ENCODE assay signal across 24 mouse cellular contexts in genomic region chr11:51552091-51552490, GRCm38 (mm10). TPM values are rescaled to one million over a fixed set of nuclear protein-coding genes. Genes with fewer than 3 reads are reported as not detected.
DNase-seq lines count a peak whose midpoint lies in the region; ATAC-seq and TF ChIP-seq lines count a peak whose summit lies in the region.
"Had no signal": no experiment of that assay in that cellular context is flagged by ENCODE, and none has a peak within 500 bp of the region (broad histone marks: within the 10 kb centered on the region; RNA-seq: fewer than 3 reads in every experiment).

No protein-coding gene starts in this region.

- no peak overlapping the region for H3K9ac ChIP-seq in hindbrain, postnatal 0 days (replicated peaks; ENCODE audit: low read length)
- H3K9ac ChIP-seq in hindbrain, embryonic 16.5 days (ENCODE audit: low read depth, low read length), result no peak overlapping the region
- H3K9ac ChIP-seq in intestine, embryonic 15.5 days, result no peak overlapping the region
- H3K9ac ChIP-seq: embryonic facial prominence, embryonic 13.5 days; forebrain, embryonic 12.5 days; forebrain, embryonic 15.5 days had no signal

- H3K4me2 ChIP-seq in hindbrain, postnatal 0 days (ENCODE audit: low read depth, low read length), result no peak overlapping the region
- H3K4me2 ChIP-seq in hindbrain, embryonic 16.5 days (ENCODE audit: low read length), result no peak overlapping the region
- no peak overlapping the region for H3K4me2 ChIP-seq in intestine, embryonic 15.5 days (replicated peaks)
- H3K4me2 ChIP-seq: embryonic facial prominence, embryonic 13.5 days; forebrain, embryonic 12.5 days; forebrain, embryonic 15.5 days; heart, embryonic 11.5 days had no signal

- no peaks in the 10 kb centered on the region; the same call in 1 of the 2 replicates for H3K4me1 ChIP-seq in hindbrain, postnatal 0 days (ENCODE audit: insufficient read depth, low read length)
- no peaks in the 10 kb centered on the region; the same call in 1 of the 2 replicates for H3K4me1 ChIP-seq in hindbrain, embryonic 16.5 days (ENCODE audit: control insufficient read depth, insufficient read depth, low read depth, low read length)
- H3K4me1 ChIP-seq in intestine, embryonic 15.5 days (replicated peaks), result peaks cover 8% of the 10 kb centered on the region
- H3K4me1 ChIP-seq: forebrain, embryonic 12.5 days had no signal

- no peaks in the 10 kb centered on the region for H3K9me3 ChIP-seq in hindbrain, postnatal 0 days (ENCODE audit: low read length)
- H3K9me3 ChIP-seq in hindbrain, embryonic 16.5 days (ENCODE audit: control insufficient read depth, low read length), result no peaks in the 10 kb centered on the region
- no peaks in the 10 kb centered on the region for H3K9me3 ChIP-seq in intestine, embryonic 15.5 days
- H3K9me3 ChIP-seq: embryonic facial prominence, embryonic 10.5 days; embryonic facial prominence, embryonic 13.5 days; forebrain, embryonic 12.5 days; forebrain, embryonic 15.5 days; G1E had no signal

- 15% methylated on average over 3 of the region's 3 CpGs for WGBS in hindbrain, postnatal 0 days
- WGBS in hindbrain, embryonic 16.5 days, result 40% methylated on average over 3 of the region's 3 CpGs
- WGBS in intestine, embryonic 15.5 days, result 59% methylated on average over 3 of the region's 3 CpGs

- no peaks in the 10 kb centered on the region for H3K36me3 ChIP-seq in hindbrain, postnatal 0 days (ENCODE audit: insufficient read depth, low read length)
- no peaks in the 10 kb centered on the region for H3K36me3 ChIP-seq in hindbrain, embryonic 16.5 days (ENCODE audit: control insufficient read depth, insufficient read depth, low read length)
- no peaks in the 10 kb centered on the region for H3K36me3 ChIP-seq in intestine, embryonic 15.5 days
- H3K36me3 ChIP-seq: embryonic facial prominence, embryonic 13.5 days; forebrain, embryonic 12.5 days; forebrain, embryonic 15.5 days; G1E had no signal

- no peaks in the 10 kb centered on the region for H3K27me3 ChIP-seq in hindbrain, postnatal 0 days (ENCODE audit: insufficient read depth, low read length)
- no peaks in the 10 kb centered on the region for H3K27me3 ChIP-seq in hindbrain, embryonic 16.5 days (replicated peaks; ENCODE audit: control insufficient read depth, insufficient read depth, low read length)
- no peaks in the 10 kb centered on the region for H3K27me3 ChIP-seq in intestine, embryonic 15.5 days (replicated peaks)
- H3K27me3 ChIP-seq: embryonic facial prominence, embryonic 13.5 days; forebrain, embryonic 15.5 days; Patski had no signal

- TF ChIP-seq CTCF in hindbrain, postnatal 0 days (IDR thresholded peaks at IDR 0.05; ENCODE audit: low read depth), result no peak

- no peak overlapping the region for H3K27ac ChIP-seq in hindbrain, postnatal 0 days
- no peak overlapping the region for H3K27ac ChIP-seq in hindbrain, embryonic 16.5 days (ENCODE audit: low read depth, low read length)
- H3K27ac ChIP-seq in intestine, embryonic 15.5 days, result no peak overlapping the region
- H3K27ac ChIP-seq: embryonic facial prominence, embryonic 10.5 days; forebrain, embryonic 12.5 days; forebrain, embryonic 15.5 days; heart, adult 2 months had no signal

- H3K4me3 ChIP-seq in hindbrain, postnatal 0 days (ENCODE audit: low read length), result no peak overlapping the region
- no peak overlapping the region for H3K4me3 ChIP-seq in hindbrain, embryonic 16.5 days (ENCODE audit: low read length)
- H3K4me3 ChIP-seq in intestine, embryonic 15.5 days (replicated peaks), result no peak overlapping the region
- H3K4me3 ChIP-seq: embryonic facial prominence, embryonic 10.5 days; embryonic facial prominence, embryonic 13.5 days; erythroblast, embryonic 14.5 days; forebrain, embryonic 12.5 days; forebrain, embryonic 15.5 days; heart, adult 2 months had no signal

- ATAC-seq in hindbrain, postnatal 0 days, result no peak
- ATAC-seq in hindbrain, embryonic 16.5 days, result no peak
- ATAC-seq in intestine, embryonic 15.5 days, result no peak
- ATAC-seq: forebrain, embryonic 15.5 days had no signal

- peak; percentile 82 for DNase-seq in heart, adult 11 months
- DNase-seq in heart, adult 9 months (ENCODE audit: low spot score in 2 of 2), result no peak
- DNase-seq in hindbrain, postnatal 0 days (ENCODE audit: low spot score), result peak; percentile 25
- DNase-seq in retina, embryonic 14.5 days (ENCODE audit: low spot score), result peak; percentile 51
- DNase-seq: adrenal gland, postnatal 10 days; adrenal gland, postnatal 36 days; B cell, adult 2 months; cerebellum, adult 18-20 months; cerebellum, adult 9-10 months; cerebellum, postnatal 36 days; embryo, embryonic 11 days; gastrocnemius, postnatal 25 days; heart, adult 2 months; kidney, adult 11 months had no signal

RNA-seq across cellular contexts. Expression of gene Phykpl, which starts 32.5 kb away (rescaled TPM):
- total RNA-seq in hindbrain, postnatal 0 days (2014; rRNA removed), result 3.8 and 5.3 TPM in 2 replicates
- 7.9 and 8.6 TPM in 2 replicates for polyA plus RNA-seq in hindbrain, postnatal 0 days (2015; fragmentation: Nextera tagmentation; extraction: Ambion mirVana)
- 9.2 and 9.7 TPM in 2 replicates for polyA plus RNA-seq in hindbrain, embryonic 16.5 days (2015; fragmentation: Nextera tagmentation; extraction: Ambion mirVana)
- polyA plus RNA-seq in intestine, embryonic 15.5 days (2015; fragmentation: Nextera tagmentation; extraction: Ambion mirVana), result 18.5 and 21.1 TPM in 2 replicates

RNA-seq across cellular contexts. Expression of gene Hnrnpab, which starts 54.6 kb away (rescaled TPM):
- 212 and 258 TPM in 2 replicates for total RNA-seq in hindbrain, postnatal 0 days (2014; rRNA removed)
- 229 and 231 TPM in 2 replicates for polyA plus RNA-seq in hindbrain, postnatal 0 days (2015; fragmentation: Nextera tagmentation; extraction: Ambion mirVana)
- polyA plus RNA-seq in hindbrain, embryonic 16.5 days (2015; fragmentation: Nextera tagmentation; extraction: Ambion mirVana), result 221 and 253 TPM in 2 replicates
- polyA plus RNA-seq in intestine, embryonic 15.5 days (2015; fragmentation: Nextera tagmentation; extraction: Ambion mirVana), result 381 and 414 TPM in 2 replicates

Comparison
In these comparisons a context has a peak if more than half of its experiments do, and no peak if none do; other contexts are left out.
1. DNase-seq: peak in heart, adult 11 months (single experiment), hindbrain, postnatal 0 days (single experiment) and retina, embryonic 14.5 days (single experiment); none in heart, adult 9 months (0 of 2).